Mouse (Mus musculus) thymus, adult 2 months (tissue): ENCODE data around the gene Hpf1.

Experiments used
- CTCF ChIP-seq: fragments of 200-500 bp; IDR thresholded peaks from 2 replicates; pipeline ENCODE4 v1.5.1; 2012; ENCODE audit warnings: mild to moderate bottlenecking, control low read depth, low read length, moderate library complexity, borderline replicate concordance; ENCODE audit not compliant: control insufficient read depth, poor library complexity, insufficient read depth; ENCODE audit errors: extremely low read depth
- POLR2A ChIP-seq: fragments of 200-500 bp; IDR thresholded peaks from 2 replicates; pipeline ENCODE4 v1.6.1; 2012; ENCODE audit warnings: mild to moderate bottlenecking, low read length, control low read depth, moderate library complexity; ENCODE audit not compliant: control insufficient read depth, poor library complexity, insufficient read depth; ENCODE audit errors: extremely low read depth

DNA sequence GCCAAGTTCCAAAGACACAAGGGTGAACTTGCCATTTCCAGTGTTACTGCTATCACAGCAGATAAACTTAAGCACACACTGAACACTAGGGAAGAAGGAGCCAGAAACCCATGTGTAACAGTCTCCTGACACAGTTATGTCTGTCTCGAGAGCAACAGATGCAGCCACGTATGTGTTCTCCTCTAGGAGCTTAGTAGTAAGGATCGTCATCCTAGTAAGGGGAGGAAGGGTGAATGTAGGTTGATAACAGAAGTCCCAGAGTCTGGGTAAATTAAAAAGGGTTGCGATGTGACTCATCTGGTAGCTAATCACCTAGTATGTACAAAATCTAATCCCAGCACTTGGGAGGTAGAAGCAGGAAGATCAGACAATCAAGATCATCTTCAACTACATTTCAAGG lies 59.6 kb downstream of the Hpf1 start:
- TF ChIP-seq POLR2A (no peak), CTCF (no peak)
